Mouse (Mus musculus): ENCODE data around the gene Gm42878.
"Not testable (repeated sequence)": the region's sequence is repeated elsewhere in the genome, so short reads cannot be mapped to it uniquely, and the experiment has no call there.

The Gm42878 gene

GRCm38 (mm10) chr5:121566035-121566681, 20.9 kb upstream of the Gm42878 start:
- CTCF ChIA-PET, result interaction anchor here (0.5 kb wide), 1 partner anchor 1848 kb away, joined by 9 read pairs; no protein-coding TSS in a partner anchor

GRCm38 (mm10) chr5:121564468-121564895, 19.2 kb upstream of the Gm42878 start:
- CTCF ChIA-PET, result interaction anchor here (0.8 to 1.3 kb wide), 3 partner anchors 18 to 42 kb away, joined by 3 to 5 read pairs (median 3); no protein-coding TSS in a partner anchor

GRCm38 (mm10) chr5:121562436-121562835, 17.2 kb upstream of the Gm42878 start:
- CTCF ChIA-PET, result interaction anchor here (0.6 kb wide), 1 partner anchor 33 kb away, joined by 5 read pairs; no protein-coding TSS in a partner anchor

- CTCF ChIA-PET, result no interaction called here
Observed at GRCm38 (mm10) chr5:121549196-121549595, 3.9 kb upstream of the Gm42878 start.

- CTCF ChIA-PET, result interaction anchor here (0.6 to 1.1 kb wide), 4 partner anchors 17 to 156 kb away, joined by 3 to 5 read pairs (median 3); no protein-coding TSS in a partner anchor
Observed at GRCm38 (mm10) chr5:121547084-121547483, 1.8 kb upstream of the Gm42878 start.

GRCm38 (mm10) chr5:121546530-121546895, 1.2 kb upstream of the Gm42878 start:
- CTCF ChIA-PET, result interaction anchor here (0.6 to 1.1 kb wide), 3 partner anchors 18 to 59 kb away, joined by 3 to 5 read pairs (median 3); no protein-coding TSS in a partner anchor

- CTCF ChIA-PET, result interaction anchor here (0.6 to 1.1 kb wide), 2 partner anchors 18 to 42 kb away, joined by 3 read pairs; no protein-coding TSS in a partner anchor
Observed at GRCm38 (mm10) chr5:121545793-121546529, 679 bp upstream of the Gm42878 start, which contains the start of gene Mapkapk5. Mapkapk5 (minus strand) TSS chr5:121545905.

- CTCF ChIA-PET, result interaction anchor here (0.6 kb wide), 1 partner anchor 280 kb away, joined by 11 read pairs; no protein-coding TSS in a partner anchor
Observed at GRCm38 (mm10) chr5:121543370-121543769, 1.9 kb downstream of the Gm42878 start.

- CTCF ChIA-PET, result no interaction called here
Observed at GRCm38 (mm10) chr5:121541235-121541634, 4.0 kb downstream of the Gm42878 start.

- CTCF ChIA-PET, result no interaction called here
Observed at GRCm38 (mm10) chr5:121540066-121540465, 5.2 kb downstream of the Gm42878 start.

- CTCF ChIA-PET, result no interaction called here
Observed at GRCm38 (mm10) chr5:121537588-121537987, 7.7 kb downstream of the Gm42878 start.

- CTCF ChIA-PET, result no interaction called here
Observed at GRCm38 (mm10) chr5:121536921-121537555, 8.2 kb downstream of the Gm42878 start.

- CTCF ChIA-PET, result no interaction called here
Observed at GRCm38 (mm10) chr5:121535116-121535515, 10.2 kb downstream of the Gm42878 start.

GRCm38 (mm10) chr5:121534521-121534920, 10.8 kb downstream of the Gm42878 start:
- CTCF ChIA-PET, result no interaction called here

- CTCF ChIA-PET, result no interaction called here
Observed at GRCm38 (mm10) chr5:121526961-121527360, 18.3 kb downstream of the Gm42878 start.

GRCm38 (mm10) chr5:121526526-121526925, 18.8 kb downstream of the Gm42878 start:
- CTCF ChIA-PET, result no interaction called here

GRCm38 (mm10) chr5:121525774-121526450, 19.4 kb downstream of the Gm42878 start:
- CTCF ChIA-PET, result no interaction called here

GRCm38 (mm10) chr5:121519758-121520157, 25.5 kb downstream of the Gm42878 start:
- CTCF ChIA-PET, result not testable (repeated sequence)

- CTCF ChIA-PET, result no interaction called here
Observed at GRCm38 (mm10) chr5:121518983-121519382, 26.3 kb downstream of the Gm42878 start.

GRCm38 (mm10) chr5:121510009-121510408, 35.3 kb downstream of the Gm42878 start:
- CTCF ChIA-PET, result no interaction called here

- CTCF ChIA-PET, result no interaction called here
Observed at GRCm38 (mm10) chr5:121506846-121507245, 38.4 kb downstream of the Gm42878 start.

GRCm38 (mm10) chr5:121503231-121503630, 42.1 kb downstream of the Gm42878 start, which contains the start of gene Adam1b:
Adam1b (minus strand) TSS chr5:121503435.
- CTCF ChIA-PET, result no interaction called here

All from spleen, embryonic (tissue).